ENCODE assay signal across 10 mouse cellular contexts in genomic region chr3:130129635-130130206, GRCm38 (mm10). TPM values are rescaled to one million over a fixed set of nuclear protein-coding genes. Genes with fewer than 3 reads are reported as not detected.
DNase-seq lines count a peak whose midpoint lies in the region; ATAC-seq and TF ChIP-seq lines count a peak whose summit lies in the region.
"Had no signal": no experiment of that assay in that cellular context is flagged by ENCODE, and none has a peak within 500 bp of the region (broad histone marks: within the 10 kb centered on the region; RNA-seq: fewer than 3 reads in every experiment).

No protein-coding gene starts in this region.

- peak; percentile 72 for TF ChIP-seq CTCF in lung, postnatal 0 days (IDR thresholded peaks at IDR 0.05)

- H3K27ac ChIP-seq in lung, postnatal 0 days (ENCODE audit: low read length): no peak overlapping the region
- no peak overlapping the region for H3K27ac ChIP-seq in limb, embryonic 14.5 days (replicated peaks; ENCODE audit: low read depth, low read length)

- no peak for TF ChIP-seq EP300 in lung, postnatal 0 days (IDR thresholded peaks at IDR 0.05)

- no peak for TF ChIP-seq POLR2A in limb, embryonic 14.5 days (IDR thresholded peaks at IDR 0.05; ENCODE audit: borderline replicate concordance, extremely low read depth, insufficient read depth, insufficient read length)

- no peaks in the 10 kb centered on the region for H3K36me3 ChIP-seq in lung, postnatal 0 days (ENCODE audit: insufficient read depth, low read length)
- no peaks in the 10 kb centered on the region for H3K36me3 ChIP-seq in limb, embryonic 14.5 days (ENCODE audit: control insufficient read depth, insufficient read depth, low read length)

- H3K4me1 ChIP-seq in lung, postnatal 0 days (ENCODE audit: insufficient read depth, low read depth, low read length): no peaks in the 10 kb centered on the region
- peaks cover 9% of the 10 kb centered on the region; the same call in 1 of the 2 replicates for H3K4me1 ChIP-seq in limb, embryonic 14.5 days (ENCODE audit: control insufficient read depth, insufficient read depth, low read length)

- no peaks in the 10 kb centered on the region for H3K27me3 ChIP-seq in lung, postnatal 0 days (replicated peaks; ENCODE audit: insufficient read depth, low read length)
- H3K27me3 ChIP-seq in limb, embryonic 14.5 days (ENCODE audit: control insufficient read depth, insufficient read depth, low read length): no peaks in the 10 kb centered on the region

- H3K9me3 ChIP-seq in lung, postnatal 0 days (ENCODE audit: low read length): no peaks in the 10 kb centered on the region
- H3K9me3 ChIP-seq in limb, embryonic 14.5 days (ENCODE audit: control insufficient read depth, low read length): no peaks in the 10 kb centered on the region

- H3K9ac ChIP-seq in lung, postnatal 0 days (replicated peaks; ENCODE audit: low read depth): no peak overlapping the region
- no peak overlapping the region for H3K9ac ChIP-seq in limb, embryonic 14.5 days (ENCODE audit: low read depth, low read length, severe bottlenecking)

- H3K4me3 ChIP-seq in lung, postnatal 0 days (ENCODE audit: low read depth, low read length): no peak overlapping the region
- H3K4me3 ChIP-seq in limb, embryonic 14.5 days (replicated peaks; ENCODE audit: low read length): no peak overlapping the region

- peak; percentile 16 for DNase-seq in heart, postnatal 4 days
- DNase-seq in heart, adult 8-10 months (ENCODE audit: low spot score): no peak
- peak; percentile 36 for DNase-seq in lung, postnatal 0 days (ENCODE audit: low spot score)
- DNase-seq in lung, postnatal 25 days (ENCODE audit: low spot score): no peak
- DNase-seq in embryo, embryonic 10.5 days (ENCODE audit: low spot score): peak; percentile 38
- DNase-seq in limb, embryonic 14.5 days (ENCODE audit: low spot score): peak; percentile 56
- DNase-seq in natural killer cell, adult 2 months (ENCODE audit: low spot score in 2 of 2): no peak
- no peak for DNase-seq in urinary bladder, postnatal 36 days (ENCODE audit: low spot score in 2 of 2)
- DNase-seq: cerebellum, adult 18-20 months; right cerebral cortex, postnatal 25 days had no signal

- no peak overlapping the region for H3K4me2 ChIP-seq in lung, postnatal 0 days (replicated peaks; ENCODE audit: low read depth, low read length)
- no peak overlapping the region for H3K4me2 ChIP-seq in limb, embryonic 14.5 days (replicated peaks; ENCODE audit: low read depth, low read length, severe bottlenecking)

- 37% methylated on average over 10 of the region's 10 CpGs for WGBS in lung, postnatal 0 days
- 40% methylated on average over 10 of the region's 10 CpGs for WGBS in limb, embryonic 14.5 days

- ATAC-seq in lung, postnatal 0 days: no peak
- no peak for ATAC-seq in limb, embryonic 14.5 days (ENCODE audit: low FRiP score, low read depth)

RNA-seq across cellular contexts. Expression of gene Col25a1, which starts 1.6 kb away (rescaled TPM):
- 1 to 10 TPM; 1.7 to 1.8 TPM for total RNA-seq in heart, postnatal 4 days (2021)
- under 1 TPM; 0.20 to 0.34 (median 0.23) TPM for total RNA-seq in heart, adult 8-10 months (2022)
- 7.0 and 7.7 TPM in 2 replicates for polyA plus RNA-seq in lung, postnatal 0 days (2015; fragmentation: Nextera tagmentation; extraction: Ambion mirVana)
- polyA plus RNA-seq in limb, embryonic 14.5 days (2012; rRNA removed): 15.3 and 19.3 TPM in 2 replicates
- 13.8 and 14.2 TPM in 2 replicates for polyA plus RNA-seq in limb, embryonic 14.5 days (2014; fragmentation: Nextera tagmentation; extraction: Ambion mirVana)

Comparison
In these comparisons a context has a peak if more than half of its experiments do, and no peak if none do; other contexts are left out.
1. DNase-seq: peak in heart, postnatal 4 days (single experiment), lung, postnatal 0 days (single experiment), embryo, embryonic 10.5 days (single experiment) and limb, embryonic 14.5 days (single experiment); none in heart, adult 8-10 months (single experiment), lung, postnatal 25 days (single experiment), natural killer cell, adult 2 months (0 of 2) and urinary bladder, postnatal 36 days (0 of 2).